Mouse (Mus musculus): Measurements from ENCODE around the gene Pdzd2. TPM values are rescaled to one million over a fixed set of nuclear protein-coding genes. Genes with fewer than 3 reads are reported as not detected.

Pdzd2 gene
- polyA plus RNA-seq, 1 experiment from 2014 or later: 18.7 TPM

- H3K9ac ChIP-seq: no peak overlapping the region
- H3K4me2 ChIP-seq: no peak overlapping the region
- 54% methylated on average over 5 of the region's 5 CpGs for WGBS
- peaks cover 21% of the 10 kb centered on the region; the same call in 1 of the 2 replicates for H3K36me3 ChIP-seq
- H3K27ac ChIP-seq: no peak overlapping the region
- ATAC-seq (replicated peaks; ENCODE audit: insufficient number of reproducible peaks, insufficient read depth, low FRiP score, low read depth): no peak
- no peaks in the 10 kb centered on the region for H3K27me3 ChIP-seq
- H3K4me3 ChIP-seq: no peak overlapping the region
- H3K9me3 ChIP-seq (replicated peaks): no peaks in the 10 kb centered on the region
- H3K4me1 ChIP-seq (replicated peaks): peaks cover 12% of the 10 kb centered on the region
Measured at GRCm38 (mm10) chr15:12340536-12341400, 399.0 kb downstream of the Pdzd2 start.

GRCm38 (mm10) chr15:12337779-12338137 lies 402.0 kb downstream of the Pdzd2 start:
- no peak for ATAC-seq (replicated peaks; ENCODE audit: insufficient number of reproducible peaks, insufficient read depth, low FRiP score, low read depth)
- Histone ChIP-seq H3K4me1 (replicated peaks) (peaks cover 24% of the 10 kb centered on the region), H3K4me2 (no peak overlapping the region), H3K4me3 (no peak overlapping the region), H3K9me3 (replicated peaks) (no peaks in the 10 kb centered on the region), H3K36me3 (0 out of 2 replicates have a peak, but pooled peaks cover under 1% of the 10 kb centered on the region), H3K27me3 (no peaks in the 10 kb centered on the region), H3K27ac (0 out of 2 replicates have a peak overlapping the region, but pooled peaks have one; percentile 42), H3K9ac (no peak overlapping the region)
- WGBS: 50% methylated on average over 3 of the region's 3 CpGs

- ATAC-seq (replicated peaks; ENCODE audit: insufficient number of reproducible peaks, insufficient read depth, low FRiP score, low read depth): peak; percentile 53; the same call in 1 of the 2 replicates
Measured at GRCm38 (mm10) chr15:12337030-12337778, 402.5 kb downstream of the Pdzd2 start.

GRCm38 (mm10) chr15:12334381-12334780 lies 405.3 kb downstream of the Pdzd2 start:
- H3K27me3 ChIP-seq: no peaks in the 10 kb centered on the region
- no peak overlapping the region for H3K9ac ChIP-seq
- H3K27ac ChIP-seq: no peak overlapping the region
- WGBS: 75% methylated on average over 4 of the region's 4 CpGs
- H3K4me1 ChIP-seq (replicated peaks): peaks cover 36% of the 10 kb centered on the region
- H3K36me3 ChIP-seq: no peaks in the 10 kb centered on the region
- no peaks in the 10 kb centered on the region for H3K9me3 ChIP-seq (replicated peaks)
- no peak for ATAC-seq (replicated peaks; ENCODE audit: insufficient number of reproducible peaks, insufficient read depth, low FRiP score, low read depth)
- H3K4me3 ChIP-seq: no peak overlapping the region
- H3K4me2 ChIP-seq: no peak overlapping the region

More at GRCm38 (mm10) chr15:12337030-12337778, 402.5 kb downstream of the Pdzd2 start:
- H3K36me3 ChIP-seq: no peaks in the 10 kb centered on the region
- no peaks in the 10 kb centered on the region for H3K9me3 ChIP-seq (replicated peaks)
- 61% methylated on average over 4 of the region's 4 CpGs for WGBS
- H3K9ac ChIP-seq: no peak overlapping the region
- H3K27me3 ChIP-seq: no peaks in the 10 kb centered on the region
- H3K4me1 ChIP-seq (replicated peaks): peaks cover 27% of the 10 kb centered on the region
- no peak overlapping the region for H3K4me3 ChIP-seq
- H3K27ac ChIP-seq: no peak overlapping the region
- H3K4me2 ChIP-seq: no peak overlapping the region

- Histone ChIP-seq H3K27me3 (no peaks in the 10 kb centered on the region), H3K9ac (no peak overlapping the region), H3K27ac (peak overlapping the region; percentile 64; the same call in 1 of the 2 replicates), H3K9me3 (replicated peaks) (no peaks in the 10 kb centered on the region), H3K4me1 (replicated peaks) (peaks cover 39% of the 10 kb centered on the region), H3K4me2 (no peak overlapping the region), H3K36me3 (no peaks in the 10 kb centered on the region), H3K4me3 (no peak overlapping the region)
- no peak for ATAC-seq (replicated peaks; ENCODE audit: insufficient number of reproducible peaks, insufficient read depth, low FRiP score, low read depth)
- WGBS: 13% methylated on average over 1 of the region's 1 CpGs
Measured at GRCm38 (mm10) chr15:12331300-12331699, 408.4 kb downstream of the Pdzd2 start.

- Histone ChIP-seq H3K4me2 (no peak overlapping the region), H3K36me3 (0 out of 2 replicates have a peak, but pooled peaks cover 2% of the 10 kb centered on the region), H3K4me3 (no peak overlapping the region), H3K9me3 (replicated peaks) (no peaks in the 10 kb centered on the region), H3K27me3 (no peaks in the 10 kb centered on the region), H3K27ac (peak overlapping the region; percentile 64), H3K9ac (no peak overlapping the region), H3K4me1 (replicated peaks) (peaks cover 40% of the 10 kb centered on the region)
- ATAC-seq (replicated peaks; ENCODE audit: insufficient number of reproducible peaks, insufficient read depth, low FRiP score, low read depth): no peak
Measured at GRCm38 (mm10) chr15:12330892-12331291, 408.8 kb downstream of the Pdzd2 start.

GRCm38 (mm10) chr15:12330389-12330788 lies 409.3 kb downstream of the Pdzd2 start:
- H3K9ac ChIP-seq: no peak overlapping the region
- no peaks in the 10 kb centered on the region for H3K27me3 ChIP-seq
- H3K4me2 ChIP-seq: no peak overlapping the region
- peak overlapping the region; percentile 64 for H3K27ac ChIP-seq
- 75% methylated on average over 3 of the region's 3 CpGs for WGBS
- no peaks in the 10 kb centered on the region for H3K9me3 ChIP-seq (replicated peaks)
- 0 out of 2 replicates have a peak, but pooled peaks cover 6% of the 10 kb centered on the region for H3K36me3 ChIP-seq
- no peak for ATAC-seq (replicated peaks; ENCODE audit: insufficient number of reproducible peaks, insufficient read depth, low FRiP score, low read depth)
- peaks cover 45% of the 10 kb centered on the region for H3K4me1 ChIP-seq (replicated peaks)
- H3K4me3 ChIP-seq: no peak overlapping the region

- Histone ChIP-seq H3K4me3 (peak overlapping the region; percentile 6), H3K9ac (peak overlapping the region; percentile 23; the same call in 1 of the 2 replicates), H3K27me3 (no peaks in the 10 kb centered on the region), H3K27ac (peak overlapping the region; percentile 1; the same call in 1 of the 2 replicates), H3K36me3 (0 out of 2 replicates have a peak, but pooled peaks cover 6% of the 10 kb centered on the region), H3K4me2 (peak overlapping the region; percentile 79), H3K4me1 (replicated peaks) (peaks cover 38% of the 10 kb centered on the region), H3K9me3 (replicated peaks) (no peaks in the 10 kb centered on the region)
- whole genome bisulfite sequencing: 82% methylated on average over 1 of the region's 1 CpGs
- no peak for ATAC-seq (replicated peaks; ENCODE audit: insufficient number of reproducible peaks, insufficient read depth, low FRiP score, low read depth)
Measured at GRCm38 (mm10) chr15:12324326-12324725, 415.4 kb downstream of the Pdzd2 start.

GRCm38 (mm10) chr15:12322676-12323402 lies 416.9 kb downstream of the Pdzd2 start:
- Histone ChIP-seq H3K9me3 (replicated peaks) (no peaks in the 10 kb centered on the region), H3K27ac (peak overlapping the region; percentile 95), H3K4me1 (replicated peaks) (peaks cover 35% of the 10 kb centered on the region), H3K9ac (peak overlapping the region; percentile 95), H3K36me3 (0 out of 2 replicates have a peak, but pooled peaks cover 6% of the 10 kb centered on the region), H3K4me3 (peak overlapping the region; percentile 83), H3K4me2 (peak overlapping the region; percentile 79), H3K27me3 (no peaks in the 10 kb centered on the region)
- no peak for ATAC-seq (replicated peaks; ENCODE audit: insufficient number of reproducible peaks, insufficient read depth, low FRiP score, low read depth)
- WGBS: 10% methylated on average over 9 of the region's 9 CpGs

- H3K27ac ChIP-seq: peak within 1 kb of the TSS; percentile 95
- peaks cover 33% of the 10 kb centered on the region for H3K4me1 ChIP-seq (replicated peaks)
- ATAC-seq (replicated peaks; ENCODE audit: insufficient number of reproducible peaks, insufficient read depth, low FRiP score, low read depth): peak; percentile 19
- peak within 1 kb of the TSS; percentile 95 for H3K9ac ChIP-seq
- no peaks in the 10 kb centered on the region for H3K9me3 ChIP-seq (replicated peaks)
- no peaks in the 10 kb centered on the region for H3K27me3 ChIP-seq
- 0 out of 2 replicates have a peak, but pooled peaks cover 6% of the 10 kb centered on the region for H3K36me3 ChIP-seq
- under 1% methylated on average over 70 of the region's 70 CpGs for WGBS
- H3K4me2 ChIP-seq: peak within 1 kb of the TSS; percentile 79
- H3K4me3 ChIP-seq: peak within 1 kb of the TSS; percentile 83
Measured at GRCm38 (mm10) chr15:12321788-12322621, 417.7 kb downstream of the Pdzd2 start, which contains the start of gene 1810049J17Rik. Gene 1810049J17Rik (minus strand): TSS chr15:12321899.

All from heart, embryonic 15.5 days (tissue).